Mouse (Mus musculus) macrophage (primary cell): ENCODE results near the gene Iqsec2. TPM values are rescaled to one million over a fixed set of nuclear protein-coding genes. Genes with fewer than 3 reads are reported as not detected.

Experiments used
- H3K27ac ChIP-seq: fragments of 350-480 bp; formaldehyde crosslinking; 2 replicates; pipeline ENCODE4 v1.9.0; 2021
- H3K36me3 ChIP-seq: fragments of 350-480 bp; formaldehyde crosslinking; 2 replicates; pipeline ENCODE4 v1.9.0; 2021; ENCODE audit errors: inconsistent target
- H3K4me3 ChIP-seq: fragments of 350-480 bp; formaldehyde crosslinking; 2 replicates; pipeline ENCODE4 v1.9.0; 2021; ENCODE audit errors: inconsistent target
- H3K79me2 ChIP-seq: fragments of 350-480 bp; formaldehyde crosslinking; 2 replicates; pipeline ENCODE4 v1.9.0; 2021; ENCODE audit errors: inconsistent target
- WGBS: methylation state at CpG from one replicate; pipeline ENCODE4 v1.1.7; 2026; ENCODE audit warnings: inconsistent platforms; ENCODE audit not compliant: missing documents; 5-methylcytosine and 5-hydroxymethylcytosine counted together
- polyA plus RNA-seq: library from polyadenylated mRNA; stranded (reverse); fragments of 250-400 nt; gene quantifications from 3 replicates; pipeline ENCODE4 v1.2.4, GENCODE M21; 2018; ENCODE audit warnings: inconsistent platforms
- total RNA-seq, 78 experiments: library from RNA; depleted of rRNA; stranded (reverse); fragments of 250-400 nt; gene quantifications; 1 replicate in 9 of 78; 2 replicates in 24 of 78; 3 replicates in 43 of 78; 4 replicates in 2 of 78; pipeline ENCODE4 v1.2.4; 2018; ENCODE audit warnings: inconsistent platforms in 56 of 78

Iqsec2 gene
- 100 to 1,000 TPM in 10 of 26 experiments, 10 to 100 TPM in 16; 40.4 to 192 (median 90.7) TPM for total RNA-seq (2018; cell fraction: chromatin; rRNA removed)
- 10 to 100 TPM; 33.2 to 70.2 (median 48.0) TPM for total RNA-seq (2018; cell fraction: cytosol; rRNA removed)
- total RNA-seq (2018; cell fraction: nucleus; rRNA removed): 100 to 1,000 TPM in 2 of 26 experiments, 10 to 100 TPM in 24; 48.3 to 198 (median 75.5) TPM
- 26.0 to 39.1 TPM (median 29.2 TPM) in 3 replicates for polyA plus RNA-seq

GRCm38 (mm10) chrX:152143941-152144741 lies at the start of gene Iqsec2:
Gene Iqsec2 (plus strand): TSS chrX:152144268.
- Histone ChIP-seq H3K79me2 (no peaks in the 10 kb centered on the region), H3K27ac (no peak within 1 kb of the TSS), H3K36me3 (no peaks in the 10 kb centered on the region), H3K4me3 (peak within 1 kb of the TSS; percentile 36)
- 23% methylated on average over 49 of the region's 78 CpGs for WGBS

GRCm38 (mm10) chrX:152097572-152097971 lies 46.5 kb upstream of the Iqsec2 start:
- no peak overlapping the region for H3K27ac ChIP-seq
- no peaks in the 10 kb centered on the region for H3K36me3 ChIP-seq
- 29% methylated on average over 1 of the region's 1 CpGs for WGBS
- H3K4me3 ChIP-seq: no peak overlapping the region
- H3K79me2 ChIP-seq: no peaks in the 10 kb centered on the region

- Histone ChIP-seq H3K79me2 (no peaks in the 10 kb centered on the region), H3K36me3 (no peaks in the 10 kb centered on the region), H3K4me3 (no peak overlapping the region), H3K27ac (no peak overlapping the region)
- WGBS: 89% methylated on average over 1 of the region's 1 CpGs
Measured at GRCm38 (mm10) chrX:152121687-152122086, 22.4 kb upstream of the Iqsec2 start.

GRCm38 (mm10) chrX:152130777-152131176 lies 13.3 kb upstream of the Iqsec2 start:
- H3K27ac ChIP-seq: no peak overlapping the region
- no peaks in the 10 kb centered on the region for H3K36me3 ChIP-seq
- H3K79me2 ChIP-seq: no peaks in the 10 kb centered on the region
- no peak overlapping the region for H3K4me3 ChIP-seq
- WGBS: 79% methylated on average over 3 of the region's 3 CpGs

GRCm38 (mm10) chrX:152132029-152132428 lies 12.0 kb upstream of the Iqsec2 start:
- Histone ChIP-seq H3K4me3 (no peak overlapping the region), H3K36me3 (no peaks in the 10 kb centered on the region), H3K27ac (no peak overlapping the region), H3K79me2 (no peaks in the 10 kb centered on the region)
- WGBS: 100% methylated on average over 2 of the region's 2 CpGs

GRCm38 (mm10) chrX:152135195-152135594 lies 8.9 kb upstream of the Iqsec2 start:
- Histone ChIP-seq H3K4me3 (no peak overlapping the region), H3K36me3 (no peaks in the 10 kb centered on the region), H3K79me2 (no peaks in the 10 kb centered on the region), H3K27ac (no peak overlapping the region)
- WGBS: 93% methylated on average over 2 of the region's 2 CpGs

- 16% methylated on average over 38 of the region's 42 CpGs for WGBS
- H3K27ac ChIP-seq: no peak overlapping the region
- no peaks in the 10 kb centered on the region for H3K79me2 ChIP-seq
- peak overlapping the region; percentile 36 for H3K4me3 ChIP-seq
- no peaks in the 10 kb centered on the region for H3K36me3 ChIP-seq
Measured at GRCm38 (mm10) chrX:152144742-152145214, 710 bp downstream of the Iqsec2 start.

- Histone ChIP-seq H3K36me3 (no peaks in the 10 kb centered on the region), H3K79me2 (no peaks in the 10 kb centered on the region), H3K27ac (no peak overlapping the region), H3K4me3 (no peak overlapping the region)
- WGBS: 57% methylated on average over 1 of the region's 1 CpGs
Measured at GRCm38 (mm10) chrX:152146150-152146549, 2.1 kb downstream of the Iqsec2 start.

- H3K79me2 ChIP-seq: no peaks in the 10 kb centered on the region
- WGBS: 90% methylated on average over 1 of the region's 2 CpGs
- H3K27ac ChIP-seq: no peak overlapping the region
- no peak overlapping the region for H3K4me3 ChIP-seq
- H3K36me3 ChIP-seq: no peaks in the 10 kb centered on the region
Measured at GRCm38 (mm10) chrX:152146691-152147090, 2.6 kb downstream of the Iqsec2 start.

- Histone ChIP-seq H3K27ac (no peak overlapping the region), H3K79me2 (no peaks in the 10 kb centered on the region), H3K36me3 (no peaks in the 10 kb centered on the region), H3K4me3 (no peak overlapping the region)
- 51% methylated on average over 5 of the region's 5 CpGs for WGBS
Measured at GRCm38 (mm10) chrX:152147451-152148116, 3.5 kb downstream of the Iqsec2 start.

GRCm38 (mm10) chrX:152148706-152149105 lies 4.6 kb downstream of the Iqsec2 start:
- Histone ChIP-seq H3K36me3 (no peaks in the 10 kb centered on the region), H3K4me3 (no peak overlapping the region), H3K79me2 (no peaks in the 10 kb centered on the region), H3K27ac (no peak overlapping the region)
- 85% methylated on average over 5 of the region's 5 CpGs for WGBS

GRCm38 (mm10) chrX:152151709-152152108 lies 7.6 kb downstream of the Iqsec2 start:
- no peak overlapping the region for H3K27ac ChIP-seq
- 12% methylated on average over 6 of the region's 6 CpGs for WGBS
- H3K36me3 ChIP-seq: no peaks in the 10 kb centered on the region
- no peak overlapping the region for H3K4me3 ChIP-seq
- no peaks in the 10 kb centered on the region for H3K79me2 ChIP-seq

GRCm38 (mm10) chrX:152158294-152158693 lies 14.2 kb downstream of the Iqsec2 start:
- no peaks in the 10 kb centered on the region for H3K36me3 ChIP-seq
- WGBS: 92% methylated on average over 3 of the region's 3 CpGs
- H3K4me3 ChIP-seq: no peak overlapping the region
- no peaks in the 10 kb centered on the region for H3K79me2 ChIP-seq
- H3K27ac ChIP-seq: no peak overlapping the region

- no peak overlapping the region for H3K27ac ChIP-seq
Measured at GRCm38 (mm10) chrX:152161404-152161803, 17.3 kb downstream of the Iqsec2 start.

GRCm38 (mm10) chrX:152164061-152164460 lies 20.0 kb downstream of the Iqsec2 start:
- H3K27ac ChIP-seq: peak overlapping the region; percentile 41
- no peaks in the 10 kb centered on the region for H3K36me3 ChIP-seq

More at GRCm38 (mm10) chrX:152161404-152161803, 17.3 kb downstream of the Iqsec2 start:
- Histone ChIP-seq H3K79me2 (no peaks in the 10 kb centered on the region), H3K36me3 (no peaks in the 10 kb centered on the region), H3K4me3 (no peak overlapping the region)
- WGBS: 94% methylated on average over 4 of the region's 4 CpGs

More at GRCm38 (mm10) chrX:152164061-152164460, 20.0 kb downstream of the Iqsec2 start:
- Histone ChIP-seq H3K79me2 (no peaks in the 10 kb centered on the region), H3K4me3 (no peak overlapping the region)
